Mouse (Mus musculus) left cerebral cortex, adult 11 months (tissue): Measurements from ENCODE around the gene Dtx1.

ENCODE experiments used
- DNase-seq: peaks from one replicate; pipeline ENCODE4 v3.0.0; 2022; ENCODE audit warnings: low spot score

The Dtx1 gene

GRCm38 (mm10) chr5:120704421-120704820 is 7.3 kb downstream of the Dtx1 start:
- DNase-seq: no peak

GRCm38 (mm10) chr5:120703660-120704059 is 8.1 kb downstream of the Dtx1 start:
- no peak for DNase-seq

GRCm38 (mm10) chr5:120702969-120703368 is 8.8 kb downstream of the Dtx1 start:
- no peak for DNase-seq

GRCm38 (mm10) chr5:120702421-120702820 is 9.3 kb downstream of the Dtx1 start:
- no peak for DNase-seq

GRCm38 (mm10) chr5:120700996-120701790 is 10.5 kb downstream of the Dtx1 start:
- DNase-seq: no peak

- DNase-seq: no peak
Observed at GRCm38 (mm10) chr5:120698801-120699391, 12.8 kb downstream of the Dtx1 start.

GRCm38 (mm10) chr5:120698181-120698580 is 13.5 kb downstream of the Dtx1 start:
- no peak for DNase-seq

GRCm38 (mm10) chr5:120696865-120697264 is 14.9 kb downstream of the Dtx1 start:
- DNase-seq: no peak

- no peak for DNase-seq
Observed at GRCm38 (mm10) chr5:120696057-120696743, 15.5 kb downstream of the Dtx1 start.

GRCm38 (mm10) chr5:120694695-120695074 is 17.0 kb downstream of the Dtx1 start:
- DNase-seq: no peak

- no peak for DNase-seq
Observed at GRCm38 (mm10) chr5:120693931-120694694, 17.6 kb downstream of the Dtx1 start.

- DNase-seq: no peak
Observed at GRCm38 (mm10) chr5:120692034-120692433, 19.7 kb downstream of the Dtx1 start.

GRCm38 (mm10) chr5:120690417-120690816 is 21.3 kb downstream of the Dtx1 start:
- DNase-seq: no peak

GRCm38 (mm10) chr5:120688434-120688833 is 23.3 kb downstream of the Dtx1 start:
- no peak for DNase-seq

GRCm38 (mm10) chr5:120687897-120688296 is 23.8 kb downstream of the Dtx1 start:
- no peak for DNase-seq

GRCm38 (mm10) chr5:120687484-120687851 is 24.3 kb downstream of the Dtx1 start:
- DNase-seq: no peak

- no peak for DNase-seq
Observed at GRCm38 (mm10) chr5:120686749-120687483, 24.8 kb downstream of the Dtx1 start.

GRCm38 (mm10) chr5:120685678-120686077 is 26.0 kb downstream of the Dtx1 start:
- DNase-seq: no peak

GRCm38 (mm10) chr5:120682982-120683771 is 28.6 kb downstream of the Dtx1 start:
- DNase-seq: no peak

- DNase-seq: no peak
Observed at GRCm38 (mm10) chr5:120680918-120681317, 30.8 kb downstream of the Dtx1 start.
